Mouse (Mus musculus) induced T-regulatory cell, adult 2 months (primary cell): ENCODE measurements around the gene Sema4a.
A peak's percentile ranks its signal among the peaks of the same experiment; 100 is the strongest.

Source experiments
- DNase-seq: peaks from one replicate; pipeline ENCODE4 v3.0.0-alpha.2; 2012; ENCODE audit warnings: low read depth

Gene Sema4a

DNA sequence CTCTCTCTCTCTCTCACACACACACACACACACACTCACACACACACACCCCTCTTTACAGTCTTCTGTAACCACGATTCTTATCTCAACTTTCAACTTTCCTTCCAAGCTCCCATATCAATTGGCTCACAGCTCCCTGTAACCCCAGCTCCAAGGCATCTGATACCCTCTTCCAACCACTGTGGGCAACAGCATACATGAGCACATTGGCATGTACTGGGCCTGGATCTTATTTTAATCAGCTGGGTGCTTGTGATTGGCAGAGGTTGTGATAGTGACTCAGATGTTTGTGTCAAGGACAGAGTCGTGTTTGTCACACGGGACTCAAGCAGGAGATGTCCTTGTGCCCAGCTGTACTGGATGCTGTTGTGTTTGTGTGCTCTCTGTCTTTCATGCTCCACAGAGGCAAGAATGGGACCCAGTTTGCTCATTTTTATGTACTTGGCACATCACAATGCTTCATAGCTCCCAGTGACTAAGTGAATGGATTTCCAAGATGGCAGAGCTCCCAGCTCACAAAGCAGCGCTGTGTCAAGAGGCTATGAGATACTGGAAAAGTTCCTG lies 33.6 kb downstream of the Sema4a start:
- DNase-seq: no peak

DNA sequence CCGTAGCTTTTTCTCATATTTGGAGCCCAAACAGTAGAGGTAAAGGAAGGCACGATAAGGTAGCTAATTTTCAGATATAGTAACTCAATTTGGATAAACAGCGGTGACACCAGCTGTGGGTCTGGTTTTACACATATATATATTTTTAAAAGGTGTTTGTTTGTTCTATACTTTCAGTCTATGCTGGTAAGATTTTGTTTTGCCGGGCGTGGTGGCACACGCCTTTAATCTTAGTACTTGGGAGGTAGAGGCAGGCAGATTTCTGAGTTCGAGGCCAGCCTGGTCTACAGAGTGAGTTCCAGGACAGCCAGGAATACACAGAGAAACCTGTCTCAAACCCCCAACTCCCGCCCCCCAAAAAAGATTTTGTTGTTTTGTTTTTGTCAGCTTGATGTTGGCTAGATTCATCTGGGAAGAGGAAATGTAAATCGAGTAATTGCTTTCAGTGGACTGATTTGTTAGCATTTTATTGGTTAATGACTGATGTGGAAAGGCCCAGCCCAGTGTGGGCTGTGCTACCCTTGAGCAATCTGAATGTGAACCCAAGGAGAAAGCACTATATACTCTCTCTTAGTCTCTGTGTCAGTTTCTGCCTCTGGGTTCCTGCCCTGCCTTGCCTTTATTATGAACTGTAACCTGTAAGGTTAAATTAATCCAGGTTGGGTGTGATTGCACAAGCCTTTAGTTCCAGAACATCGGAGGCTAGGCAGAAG lies 35.1 kb downstream of the Sema4a start:
- no peak for DNase-seq

DNA sequence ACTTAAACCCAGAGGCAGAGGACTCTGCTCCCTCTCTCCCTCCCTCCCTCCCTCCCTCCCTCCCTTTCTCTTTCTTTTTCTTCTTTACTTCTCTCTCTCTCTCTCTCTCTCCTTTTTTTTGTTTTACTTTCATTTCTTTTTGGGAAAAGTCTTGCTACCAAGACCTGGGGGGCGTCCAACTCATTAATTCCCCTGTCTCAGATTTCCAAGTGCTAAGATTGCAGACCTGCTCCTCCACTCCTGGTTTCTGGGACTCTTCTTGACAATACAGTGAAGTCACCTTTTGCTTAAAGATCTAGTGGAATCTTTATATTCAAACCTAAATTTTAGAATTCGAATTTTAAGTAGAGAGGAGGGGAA lies 35.7 kb downstream of the Sema4a start:
- DNase-seq: no peak

DNA sequence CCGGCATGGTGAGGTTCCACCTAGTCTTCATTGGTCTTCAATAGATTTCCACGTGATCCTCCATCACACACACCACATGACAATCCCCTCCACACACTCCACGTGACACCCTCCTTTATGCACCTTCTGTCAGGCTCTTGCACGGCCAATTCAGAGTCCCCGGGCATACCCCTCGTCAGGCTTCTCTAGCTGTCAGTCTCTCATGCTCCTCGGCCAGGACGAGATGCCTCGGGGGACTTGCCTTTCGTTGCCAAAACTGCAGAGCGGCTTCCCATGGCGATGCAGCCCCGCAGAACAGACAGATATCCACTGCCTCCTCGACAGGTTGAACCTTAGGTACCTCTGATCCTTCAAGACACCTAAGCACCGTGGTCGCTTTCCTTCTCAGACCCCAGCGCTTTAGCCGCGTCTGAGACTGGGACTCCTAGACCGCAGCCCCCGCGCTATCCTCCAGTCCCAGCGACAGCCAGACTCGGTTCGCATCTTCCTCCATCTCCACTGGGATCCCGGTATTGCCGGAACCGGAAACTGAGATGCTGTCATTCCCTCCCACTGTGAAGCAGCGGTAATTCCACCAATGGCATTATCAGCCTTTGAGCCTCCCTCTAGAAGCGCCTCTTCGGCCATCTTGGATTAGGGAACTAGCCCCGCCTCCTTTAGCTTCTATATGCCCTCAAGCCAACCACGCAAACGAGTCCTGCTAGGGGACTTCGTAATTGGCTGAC lies 36.2 kb downstream of the Sema4a start, which contains the start of gene Slc25a44:
Gene Slc25a44 (minus strand): TSS at position 535 of the 725 bp plus-strand sequence.
- peak; percentile 99 for DNase-seq

DNA sequence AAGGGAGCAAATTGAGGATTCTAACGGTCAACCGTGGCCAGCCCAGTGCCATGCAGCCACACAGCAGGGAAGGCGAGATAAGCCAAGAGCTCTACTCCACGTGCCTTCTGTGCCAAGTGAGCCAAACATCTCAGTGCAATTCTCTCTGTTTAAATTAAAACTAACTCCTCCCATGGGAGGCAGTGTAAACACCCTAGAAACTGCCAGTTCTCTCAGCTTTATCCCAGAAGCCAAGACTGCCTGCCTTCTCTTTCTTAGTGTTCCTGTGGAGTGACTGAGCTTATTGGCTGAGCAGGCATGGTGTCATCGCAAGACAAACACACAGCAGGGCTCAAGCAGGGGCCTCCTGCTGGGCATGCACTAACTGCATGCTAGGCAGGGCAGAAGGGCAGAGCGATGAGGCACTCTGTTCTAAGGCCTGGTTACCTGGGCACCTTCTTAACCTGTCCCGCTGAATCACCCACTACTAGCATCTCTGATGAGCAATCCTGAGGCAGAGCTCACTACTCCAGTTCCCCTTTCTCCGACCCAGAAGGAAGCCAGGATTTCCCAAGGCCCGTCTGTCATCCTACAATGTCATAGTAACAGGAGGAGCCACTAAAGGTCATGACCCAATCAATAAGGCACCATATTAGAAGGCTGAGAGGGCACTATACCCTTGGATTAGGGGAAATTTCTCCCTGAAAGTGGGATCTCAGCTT lies 38.8 kb downstream of the Sema4a start:
- DNase-seq: no peak

DNA sequence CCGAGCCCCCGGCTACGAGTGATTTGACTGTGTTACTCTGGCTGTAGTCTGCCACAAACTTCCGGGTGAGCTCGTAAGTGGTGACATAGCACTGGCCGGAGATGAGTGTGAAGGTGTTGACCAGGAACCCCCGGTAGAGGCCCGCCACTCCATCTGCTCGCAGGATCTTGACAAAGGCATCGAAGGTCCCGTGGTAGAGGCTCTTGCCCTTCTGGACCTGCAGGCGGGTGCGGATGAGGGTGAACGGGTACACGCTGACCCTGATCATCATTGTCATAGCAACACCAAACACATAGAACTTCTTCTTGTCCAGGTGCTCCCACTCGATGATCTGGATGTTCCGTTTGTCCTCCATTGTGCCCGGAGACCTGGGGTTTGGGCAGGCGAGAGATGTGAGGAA lies 40.2 kb downstream of the Sema4a start:
- DNase-seq: no peak

DNA sequence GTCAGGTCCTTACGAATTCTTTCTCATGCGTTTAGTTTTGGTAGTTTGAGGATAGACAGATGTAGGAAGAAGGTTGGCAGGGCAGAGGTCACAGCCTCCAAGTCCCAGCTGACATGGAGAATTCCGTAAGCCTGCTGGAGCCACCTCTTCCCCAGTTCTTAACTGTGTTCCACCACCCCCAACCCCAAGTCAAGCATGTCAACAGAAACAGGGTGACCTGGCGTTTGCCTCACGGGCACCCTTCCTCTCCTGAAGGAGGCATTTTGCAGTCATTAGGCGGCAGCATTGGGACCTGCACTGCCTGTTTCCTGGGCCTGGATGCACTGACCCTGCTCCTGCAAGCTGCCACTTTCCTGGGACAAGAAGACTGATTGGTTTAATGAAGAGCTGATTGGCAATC lies 43.0 kb downstream of the Sema4a start:
- DNase-seq: no peak

DNA sequence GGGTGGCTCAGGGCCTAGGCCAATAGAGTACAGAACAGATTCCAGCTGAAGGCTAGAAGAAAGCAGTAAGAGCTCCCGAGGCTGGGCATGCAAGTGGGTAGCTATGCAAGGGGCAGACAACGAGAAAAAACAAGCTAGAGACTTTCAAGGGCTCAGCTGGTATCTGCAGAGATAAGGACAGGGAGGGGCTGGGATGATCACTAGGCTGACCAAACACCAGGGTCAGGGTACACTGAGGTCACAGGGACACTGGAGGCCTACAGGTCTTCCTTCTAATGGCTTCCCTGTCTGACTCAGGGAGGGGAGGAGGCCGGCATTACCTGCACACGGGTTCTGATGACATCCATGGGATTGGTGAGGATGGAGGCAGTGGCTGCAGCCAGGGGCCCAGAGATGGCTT lies 45.3 kb downstream of the Sema4a start:
- DNase-seq: no peak

DNA sequence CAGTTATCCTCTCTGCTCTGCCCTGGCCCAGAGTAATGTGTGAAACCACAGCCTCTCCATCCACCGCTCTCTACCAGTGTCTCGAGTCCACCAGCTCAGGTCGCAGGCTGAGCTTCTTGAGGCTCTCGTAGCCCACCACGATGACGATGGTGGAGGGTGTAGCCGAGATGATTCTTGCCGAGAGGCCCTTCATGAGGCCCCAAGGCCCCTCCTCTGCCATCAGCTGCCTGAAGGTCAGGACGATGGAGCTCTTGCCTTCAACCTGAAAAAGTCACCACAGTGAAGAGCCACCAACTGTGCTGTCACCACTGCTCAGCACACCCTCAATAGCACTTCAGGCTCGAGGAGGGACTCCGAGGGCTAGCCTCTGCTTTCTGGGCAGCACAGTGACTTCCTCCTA lies 48.3 kb downstream of the Sema4a start:
- no peak for DNase-seq

DNA sequence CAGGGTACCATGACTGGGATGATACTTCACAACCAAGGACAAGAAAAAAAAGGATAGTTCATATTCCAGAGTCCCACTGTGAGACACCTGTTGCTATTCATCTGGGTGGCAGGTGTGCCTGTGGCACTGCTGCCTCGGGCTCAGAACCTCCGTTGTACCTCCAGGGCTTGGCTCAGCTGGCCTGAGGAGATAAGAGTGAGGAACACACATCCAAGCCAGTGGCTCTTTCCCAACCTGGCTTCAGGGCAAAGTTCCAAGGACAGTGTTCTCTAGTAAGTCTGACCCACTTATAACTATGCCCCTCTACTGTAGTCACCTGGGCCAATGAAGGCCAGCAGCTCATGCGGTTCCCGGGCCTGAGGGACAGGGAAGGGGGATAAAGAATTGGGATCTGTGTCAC lies 49.3 kb downstream of the Sema4a start:
- DNase-seq: no peak

DNA sequence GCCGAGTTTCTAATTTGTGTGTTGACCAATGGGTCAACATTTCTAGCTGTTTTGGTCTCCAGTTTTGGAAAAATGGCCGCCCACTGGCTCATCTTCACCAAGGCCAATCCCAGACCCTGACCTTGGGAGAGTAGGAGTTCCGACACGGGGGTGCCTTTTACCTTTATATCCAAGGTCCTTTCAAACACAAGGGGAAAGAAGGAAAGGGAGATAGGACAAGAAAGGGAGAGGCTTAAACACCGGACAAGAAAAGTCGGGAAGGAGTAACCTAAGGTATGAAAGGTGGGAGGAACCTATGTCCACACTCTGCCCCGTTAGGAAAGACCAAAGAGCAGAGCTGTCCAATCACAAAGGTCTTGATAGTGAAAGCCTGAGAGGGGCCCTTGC lies 50.3 kb downstream of the Sema4a start:
- DNase-seq: no peak

DNA sequence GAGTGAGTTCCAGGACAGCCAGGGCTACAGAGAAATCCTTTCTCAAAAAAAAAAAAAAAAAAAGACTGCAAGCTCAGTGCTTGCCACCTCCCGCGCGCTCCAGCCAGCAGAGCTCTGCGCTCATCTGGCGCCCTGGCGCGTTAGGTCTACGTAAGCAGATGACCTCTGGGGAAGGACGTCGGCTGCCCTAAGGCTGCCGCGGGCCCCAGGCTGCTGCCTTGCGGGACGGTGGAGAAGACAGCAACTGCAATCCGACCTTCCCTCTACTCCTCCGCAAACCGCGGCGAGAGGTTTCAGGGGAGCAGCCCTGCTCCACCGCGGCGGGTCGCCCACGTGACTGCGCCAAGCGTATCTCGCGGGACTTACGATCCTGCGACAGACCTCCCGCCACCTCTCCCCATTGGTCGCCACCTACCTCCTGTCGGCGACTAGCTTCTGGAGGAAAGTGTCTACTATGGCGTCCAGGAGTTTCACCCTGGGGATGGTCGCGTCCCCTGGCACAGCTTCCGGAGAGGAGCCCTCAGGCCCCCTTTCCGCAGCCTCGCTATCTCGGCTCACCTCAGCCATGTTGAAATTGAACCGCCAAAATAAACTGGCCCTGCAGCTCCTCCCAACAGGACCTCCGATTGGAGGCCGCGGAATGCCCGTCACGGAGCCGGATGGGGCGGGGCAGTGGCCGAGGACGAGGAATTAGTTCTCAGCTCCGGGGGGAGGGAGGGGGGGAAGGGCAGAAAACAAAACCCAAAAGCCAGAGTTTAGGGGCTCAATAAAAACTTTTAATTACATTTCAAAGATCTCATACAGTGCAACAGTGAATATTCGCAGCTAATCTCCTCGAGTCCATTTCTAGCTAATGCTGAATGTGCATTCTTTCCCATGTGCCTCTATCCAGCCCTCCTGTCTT lies 51.0 kb downstream of the Sema4a start, which contains the start of gene Pmf1:
Gene Pmf1 (minus strand): TSS at position 591 of the 904 bp plus-strand sequence.
- peak; percentile 96 for DNase-seq

DNA sequence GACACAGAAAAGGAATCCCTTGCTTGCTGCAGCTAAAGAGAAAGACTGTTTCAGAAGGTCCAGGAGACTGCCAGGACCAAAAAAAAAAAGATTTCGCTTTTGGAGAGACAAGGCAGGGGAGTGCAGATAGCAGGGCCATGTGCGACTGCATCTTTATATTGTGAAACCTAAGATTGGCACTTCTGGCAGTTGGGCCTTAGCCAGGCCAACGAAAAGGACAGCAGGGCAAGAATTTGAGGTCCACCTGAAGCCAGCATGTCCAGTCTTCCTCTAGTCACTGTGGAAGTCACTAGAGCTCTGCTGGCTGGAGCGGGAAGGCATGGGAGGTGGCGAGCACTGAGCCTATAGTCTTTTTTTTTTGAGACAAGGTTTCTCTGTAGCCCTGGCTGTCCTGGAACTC lies 52.0 kb downstream of the Sema4a start:
- DNase-seq: no peak

DNA sequence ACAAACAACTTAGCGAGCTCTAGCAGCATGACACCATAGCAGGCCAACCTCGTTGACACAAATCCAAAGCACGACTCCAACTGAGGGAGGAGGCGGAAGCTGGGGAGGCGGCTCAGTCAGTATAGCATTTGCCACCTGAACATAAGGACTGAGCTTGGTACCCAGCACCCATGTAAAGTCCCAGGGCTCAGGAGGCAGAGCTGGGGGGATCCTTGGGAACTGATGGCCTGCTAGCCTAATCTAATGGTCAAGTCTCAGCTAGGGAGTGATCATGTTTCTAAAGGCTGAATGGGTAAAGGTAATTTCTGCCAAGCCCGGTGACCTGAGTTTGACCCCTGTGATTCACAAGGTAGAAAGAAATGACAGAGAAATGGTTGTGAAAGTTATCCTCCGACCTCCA lies 53.5 kb downstream of the Sema4a start:
- no peak for DNase-seq

DNA sequence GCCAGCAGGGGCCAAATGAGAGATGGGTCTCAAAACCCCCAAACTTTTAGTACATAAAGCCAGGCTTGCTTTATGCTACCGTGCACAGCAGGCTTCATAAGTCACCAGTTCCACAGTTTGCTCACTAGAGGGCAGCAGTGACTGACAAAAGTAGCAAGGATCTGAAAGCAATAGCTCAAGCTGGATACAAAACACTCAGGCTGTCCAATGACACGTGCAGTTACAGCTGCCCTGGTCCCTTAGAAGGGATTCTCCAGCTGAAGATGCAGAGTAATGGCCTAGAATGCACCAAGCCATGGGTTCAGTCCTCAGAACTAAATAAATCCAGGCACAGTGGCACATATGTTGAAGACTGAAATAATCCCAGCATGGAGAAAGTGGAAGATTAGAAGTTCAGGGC lies 53.9 kb downstream of the Sema4a start:
- DNase-seq: peak; percentile 92

DNA sequence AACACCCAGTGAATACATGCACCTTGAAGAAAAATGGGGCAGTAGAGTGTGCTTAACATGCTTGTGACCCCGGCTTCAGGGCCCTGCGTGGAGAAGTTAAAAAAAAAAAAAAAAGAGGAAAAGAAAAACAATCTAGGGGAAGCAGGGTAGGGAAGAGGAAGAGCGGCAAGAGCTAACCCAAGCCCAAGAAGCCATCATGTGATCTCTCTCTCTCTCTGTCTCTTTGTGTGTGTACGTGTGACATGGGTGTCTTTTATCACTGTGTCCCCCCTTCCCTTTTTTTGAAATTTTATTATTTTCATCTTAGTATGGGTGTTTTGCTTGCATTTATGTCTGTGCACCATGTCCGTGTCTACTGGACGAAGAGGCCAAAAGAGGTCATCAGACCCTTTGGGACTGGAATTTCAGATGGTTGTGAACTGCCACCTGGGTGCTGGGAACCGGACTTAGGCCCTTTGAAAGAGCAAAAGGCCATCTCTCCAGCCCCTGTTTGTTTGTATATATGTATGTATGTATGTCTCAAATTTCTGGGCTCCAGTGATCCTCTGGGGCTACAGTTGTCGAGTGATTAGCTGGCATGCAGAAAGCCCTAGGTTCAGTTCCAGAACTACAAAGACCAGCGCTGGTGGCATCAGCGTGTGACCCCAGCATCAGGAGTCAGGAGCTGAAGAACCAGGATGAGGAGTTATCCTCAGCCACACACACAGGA lies 57.3 kb downstream of the Sema4a start:
- no peak for DNase-seq

DNA sequence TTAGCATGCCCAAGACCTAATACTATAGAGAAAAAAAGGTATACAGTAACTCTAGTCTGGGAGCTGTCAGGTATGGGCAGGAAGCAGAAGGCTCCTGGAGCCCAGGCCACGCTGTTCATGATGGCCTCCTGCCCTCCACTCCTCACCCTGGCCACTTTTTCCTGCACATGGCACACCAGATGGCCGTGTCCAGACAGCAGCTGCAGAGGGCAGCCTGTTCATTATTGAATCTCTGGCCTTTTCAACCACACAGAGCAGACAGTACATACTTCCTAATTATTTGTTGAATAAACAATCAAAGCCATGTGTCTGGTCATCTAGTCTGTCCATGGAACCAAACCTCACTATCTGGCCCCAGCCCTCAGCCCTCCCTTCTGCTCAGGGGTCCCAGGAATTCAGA lies 62.3 kb downstream of the Sema4a start:
- no peak for DNase-seq

DNA sequence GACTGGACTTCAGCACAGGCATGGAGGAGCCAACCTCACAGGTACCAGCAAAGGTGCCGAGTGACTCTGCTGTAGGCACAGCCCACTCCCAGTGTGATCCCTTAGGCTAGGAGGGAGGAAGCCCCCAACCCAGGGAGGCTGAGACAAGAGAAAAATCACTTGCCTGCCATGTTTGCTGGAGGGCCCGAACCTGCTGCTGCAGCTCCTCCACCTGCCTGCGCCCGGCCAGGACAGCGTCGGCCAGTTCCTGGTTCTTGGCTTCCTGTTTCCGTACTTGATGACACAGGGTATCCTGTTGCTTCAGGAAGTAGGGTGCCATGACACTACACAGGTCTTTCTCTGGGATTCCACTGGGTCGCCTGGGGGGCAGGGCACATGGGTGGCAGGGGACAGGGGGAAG lies 65.2 kb downstream of the Sema4a start:
- DNase-seq: no peak

DNA sequence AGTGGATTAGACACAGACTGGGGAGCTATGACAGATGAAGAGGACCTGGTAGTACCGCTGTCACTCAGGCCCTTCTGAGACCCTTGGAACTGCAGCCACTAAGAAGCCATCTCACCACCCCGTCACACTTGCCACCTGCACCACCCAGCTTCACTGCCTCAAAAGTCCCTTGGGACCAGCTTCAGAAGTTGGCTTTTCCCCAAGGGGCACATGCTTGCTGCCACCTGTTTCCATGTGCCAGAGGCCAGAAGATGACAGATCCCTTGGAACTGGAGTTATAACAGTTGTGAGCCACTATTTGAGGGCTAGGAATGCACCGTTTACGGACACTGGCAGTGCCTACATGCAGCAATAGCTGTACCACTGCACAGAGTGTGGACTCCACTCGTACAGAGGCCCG lies 65.7 kb downstream of the Sema4a start:
- DNase-seq: no peak

DNA sequence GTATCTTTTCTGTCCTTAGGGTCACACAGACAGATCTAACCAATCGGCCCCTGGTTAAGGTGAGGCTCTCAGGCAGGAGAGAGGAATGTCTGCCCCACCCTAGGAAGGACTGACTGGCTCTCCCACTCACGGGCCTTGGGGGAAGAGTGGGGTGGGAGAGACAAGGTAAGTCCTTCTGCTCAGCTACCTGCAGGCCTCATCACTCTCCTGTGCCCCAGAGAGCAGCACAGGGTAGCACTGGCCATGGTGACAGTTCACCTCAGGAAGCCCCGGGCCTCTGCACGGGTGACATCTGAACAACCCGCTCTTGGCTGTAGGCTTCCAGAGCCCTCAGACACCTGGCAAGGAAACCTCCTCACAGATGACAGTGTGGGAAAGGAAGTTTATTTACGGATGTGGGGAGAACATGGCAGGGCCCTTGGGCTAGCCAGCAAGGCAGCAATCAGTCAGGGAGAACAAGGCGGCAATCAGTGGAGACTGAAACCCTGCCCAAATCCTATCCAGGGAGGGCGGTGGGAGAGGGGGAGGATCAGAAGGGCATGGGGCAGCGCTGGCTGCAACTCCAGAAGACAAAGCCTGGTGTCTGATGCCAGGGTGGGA lies 67.1 kb downstream of the Sema4a start:
- no peak for DNase-seq
